Mouse (Mus musculus): Measurements from ENCODE around the gene Kcna3.

GRCm38 (mm10) chr3:107039306-107039705, 3.3 kb downstream of the Kcna3 start:
- no peak for TF ChIP-seq CTCF (conservative IDR thresholded peaks at IDR 0.05; ENCODE audit: low read length)
- TF ChIP-seq NANOG (IDR thresholded peaks at IDR 0.05; ENCODE audit: borderline replicate concordance, low read length), result no peak

Data from E14TG2a.4 (cell line).